Mouse (Mus musculus): ENCODE measurements around the gene Ccnl1. TPM values are rescaled to one million over a fixed set of nuclear protein-coding genes. Genes with fewer than 3 reads are reported as not detected.

Ccnl1 gene
- total RNA-seq (2012; rRNA removed) (20.1 and 20.5 TPM in 2 replicates), polyA plus RNA-seq (2012; ENCODE audit: insufficient read depth in 1 of 2, insufficient read length in 2 of 2, low read depth in 1 of 2, low replicate concordance in 2 of 2, missing spikeins in 1 of 2) (10 to 100 TPM in 1 of 2 experiments, not detected in 1; 56.5 TPM)

- H3K4me1 ChIP-seq (ENCODE audit: control insufficient read depth in 1 of 2, insufficient read depth in 2 of 2, low read length in 2 of 2), result peaks cover 43 to 46% of the 10 kb centered on the region in 2 experiments
- H3K9me3 ChIP-seq (replicated peaks; ENCODE audit: insufficient read depth, low read length), result no peaks in the 10 kb centered on the region
- H3K9ac ChIP-seq (ENCODE audit: control insufficient read depth, low read depth, low read length, poor library complexity, severe bottlenecking), result peak within 1 kb of the TSS; percentile 100
- no peaks in the 10 kb centered on the region for H3K27me3 ChIP-seq (ENCODE audit: control insufficient read depth in 1 of 2, insufficient read depth in 2 of 2, low read length in 2 of 2)
- peaks cover 44% of the 10 kb centered on the region for H3K79me2 ChIP-seq (ENCODE audit: control insufficient read depth, insufficient read depth, low read length, poor library complexity)
- peak within 1 kb of the TSS; percentile 97 for H3K27ac ChIP-seq (ENCODE audit: control insufficient read depth, low read depth, low read length)
- H3K36me3 ChIP-seq (ENCODE audit: control insufficient read depth in 1 of 2, insufficient read depth in 2 of 2, low read length in 2 of 2), result peaks cover 31 to 70% of the 10 kb centered on the region in 2 experiments
- peak within 1 kb of the TSS; percentile 89 to 100 for H3K4me3 ChIP-seq (ENCODE audit: control insufficient read depth in 1 of 2, insufficient read depth in 1 of 2, low read depth in 2 of 2, low read length in 2 of 2)
- peak; percentile 94 for DNase-seq (ENCODE audit: low read depth, low spot score)
- TF ChIP-seq TCF12 (IDR thresholded peaks at IDR 0.05; ENCODE audit: low read depth, low read length) (peak; percentile 81), TBP (IDR thresholded peaks at IDR 0.05; ENCODE audit: low read depth, low read length) (peak; percentile 77), SMC3 (IDR thresholded peaks at IDR 0.05; ENCODE audit: low read depth, low read length) (no peak), HCFC1 (IDR thresholded peaks at IDR 0.05; ENCODE audit: low read depth, low read length) (peak; percentile 85), GABPA (IDR thresholded peaks at IDR 0.05; ENCODE audit: low read depth, low read length) (no peak), SIN3A (IDR thresholded peaks at IDR 0.05; ENCODE audit: low read length) (peak; percentile 47), UBTF (IDR thresholded peaks at IDR 0.05; ENCODE audit: borderline replicate concordance, insufficient read depth, low read depth, low read length) (no peak), ZKSCAN1 (IDR thresholded peaks at IDR 0.05; ENCODE audit: low read depth, low read length) (no peak), EP300 (IDR thresholded peaks at IDR 0.05; ENCODE audit: low read depth in 1 of 2, low read length in 2 of 2) (peak in 1 of 2 experiments; percentile 26; a peak in 2 of 4 replicates), RCOR1 (IDR thresholded peaks at IDR 0.05; ENCODE audit: low read depth, low read length) (no peak; the same call in 1 of the 2 replicates), POLR2A (IDR thresholded peaks at IDR 0.05; ENCODE audit: control insufficient read depth in 1 of 2, insufficient read depth in 1 of 2, low read depth in 1 of 2, low read length in 2 of 2, poor library complexity in 1 of 2) (peak; percentile 87 to 91), USF2 (IDR thresholded peaks at IDR 0.05; ENCODE audit: borderline replicate concordance in 1 of 2, insufficient read depth in 1 of 2, low read depth in 1 of 2, low read length in 2 of 2) (no peak), TAL1 (IDR thresholded peaks at IDR 0.05; ENCODE audit: low read length) (no peak), NRF1 (IDR thresholded peaks at IDR 0.05; ENCODE audit: insufficient read depth, low read depth, low read length, poor library complexity, severe bottlenecking) (peak; percentile 49; the same call in 1 of the 2 replicates), NELFE (IDR thresholded peaks at IDR 0.05; ENCODE audit: low read depth, low read length) (peak; percentile 95), CTCF (IDR thresholded peaks at IDR 0.05 in 2 of 3, conservative IDR thresholded peaks at IDR 0.05 in 1 of 3; ENCODE audit: control insufficient read depth in 1 of 3, insufficient read depth in 1 of 3, low read depth in 2 of 3, low read length in 3 of 3, poor library complexity in 1 of 3, severe bottlenecking in 1 of 3) (peak in 1 of 3 experiments; percentile 0; a peak in 1 of 6 replicates), JUND (IDR thresholded peaks at IDR 0.05; ENCODE audit: low read depth, low read length) (no peak), MAZ (IDR thresholded peaks at IDR 0.05; ENCODE audit: low read depth, low read length) (peak; percentile 95; the same call in 1 of the 2 replicates), KAT2A (conservative IDR thresholded peaks at IDR 0.05; ENCODE audit: low read depth, low read length) (no peak; the same call in 1 of the 2 replicates), MEF2A (IDR thresholded peaks at IDR 0.05; ENCODE audit: extremely low read depth, insufficient replicate concordance, low read depth, low read length, poor library complexity, severe bottlenecking) (no peak), ETS1 (IDR thresholded peaks at IDR 0.05; ENCODE audit: low read depth, low read length) (peak; percentile 64), RAD21 (IDR thresholded peaks at IDR 0.05; ENCODE audit: low read depth, low read length) (no peak), POLR2AphosphoS2 (IDR thresholded peaks at IDR 0.05; ENCODE audit: low read length) (peak; percentile 85), CHD2 (IDR thresholded peaks at IDR 0.05; ENCODE audit: low read length) (no peak), CHD1 (IDR thresholded peaks at IDR 0.05; ENCODE audit: low read depth, low read length) (no peak), E2F4 (IDR thresholded peaks at IDR 0.05; ENCODE audit: borderline replicate concordance, low read depth, low read length) (peak; percentile 51; the same call in 1 of the 2 replicates), MAFK (IDR thresholded peaks at IDR 0.05; ENCODE audit: borderline replicate concordance, low read depth, low read length) (no peak), USF1 (IDR thresholded peaks at IDR 0.05; ENCODE audit: low read depth, low read length) (peak; percentile 59; the same call in 1 of the 2 replicates), MYB (IDR thresholded peaks at IDR 0.05; ENCODE audit: low read depth, low read length) (no peak), ZMIZ1 (IDR thresholded peaks at IDR 0.05; ENCODE audit: low read depth, low read length) (peak; percentile 92), ELF1 (IDR thresholded peaks at IDR 0.05; ENCODE audit: low read depth, low read length) (peak; percentile 85), BHLHE40 (IDR thresholded peaks at IDR 0.05; ENCODE audit: borderline replicate concordance, low read depth, low read length) (peak; percentile 50; the same call in 1 of the 2 replicates), MAX (IDR thresholded peaks at IDR 0.05; ENCODE audit: low read length) (0 out of 2 replicates have a peak, but pooled peaks have one; percentile 36), POLR2AphosphoS5 (IDR thresholded peaks at IDR 0.05; ENCODE audit: borderline replicate concordance, low read depth, low read length) (peak; percentile 80; the same call in 1 of the 2 replicates)
Observed at GRCm38 (mm10) chr3:65958102-65958839, at the start of gene Ccnl1. Ccnl1 (minus strand) TSS chr3:65958249.
